Mouse (Mus musculus): ENCODE measurements around the gene Tas1r1. TPM values are rescaled to one million over a fixed set of nuclear protein-coding genes. Genes with fewer than 3 reads are reported as not detected.
A peak's percentile ranks its signal among the peaks of the same experiment; 100 is the strongest.

The Tas1r1 gene
- polyA plus RNA-seq, 1 experiment from 2014 or later, result 0.66 TPM

GRCm38 (mm10) chr4:151992091-151992490 is 46.3 kb downstream of the Tas1r1 start:
- no peaks in the 10 kb centered on the region for H3K27me3 ChIP-seq (ENCODE audit: control insufficient read depth, insufficient read depth, low read length)
- H3K4me1 ChIP-seq (ENCODE audit: control insufficient read depth, insufficient read depth, low read length), result peaks cover 19% of the 10 kb centered on the region
- 93% methylated on average over 9 of the region's 9 CpGs for WGBS
- no peak overlapping the region for H3K4me2 ChIP-seq (ENCODE audit: low read depth)
- no peak overlapping the region for H3K27ac ChIP-seq (ENCODE audit: low read depth, low read length)
- H3K9me3 ChIP-seq (ENCODE audit: control insufficient read depth, low read length), result no peaks in the 10 kb centered on the region
- H3K36me3 ChIP-seq (ENCODE audit: control insufficient read depth, insufficient read depth, low read length), result peaks cover 14% of the 10 kb centered on the region
- no peak for ATAC-seq (ENCODE audit: insufficient read depth, low FRiP score, low TSS enrichment)
- H3K4me3 ChIP-seq (ENCODE audit: low read depth, low read length), result no peak overlapping the region
- H3K9ac ChIP-seq (ENCODE audit: low read length), result no peak overlapping the region
- DNase-seq (ENCODE audit: low spot score), result no peak

- ATAC-seq (ENCODE audit: insufficient read depth, low FRiP score, low TSS enrichment) (peak; percentile 29), DNase-seq (ENCODE audit: low spot score) (no peak)
- Histone ChIP-seq H3K27me3 (ENCODE audit: control insufficient read depth, insufficient read depth, low read length) (no peaks in the 10 kb centered on the region), H3K4me3 (ENCODE audit: low read depth, low read length) (peak overlapping the region; percentile 86), H3K4me1 (ENCODE audit: control insufficient read depth, insufficient read depth, low read length) (peaks cover 13% of the 10 kb centered on the region), H3K9ac (ENCODE audit: low read length) (no peak overlapping the region), H3K27ac (ENCODE audit: low read depth, low read length) (no peak overlapping the region), H3K4me2 (ENCODE audit: low read depth) (peak overlapping the region; percentile 84), H3K36me3 (ENCODE audit: control insufficient read depth, insufficient read depth, low read length) (peaks cover 14% of the 10 kb centered on the region), H3K9me3 (ENCODE audit: control insufficient read depth, low read length) (no peaks in the 10 kb centered on the region)
- 25% methylated on average over 6 of the region's 6 CpGs for WGBS
These were observed 49.3 kb downstream of the Tas1r1 start for GRCm38 (mm10) chr4:151989110-151989488.

GRCm38 (mm10) chr4:151988342-151989109 is 49.8 kb downstream of the Tas1r1 start, which contains the start of gene Thap3:
TSS of gene Thap3 (minus strand) at chr4:151988997.
- peaks cover 14% of the 10 kb centered on the region for H3K36me3 ChIP-seq (ENCODE audit: control insufficient read depth, insufficient read depth, low read length)

GRCm38 (mm10) chr4:151988014-151988341 is 50.4 kb downstream of the Tas1r1 start:
- Histone ChIP-seq H3K4me2 (ENCODE audit: low read depth) (peak overlapping the region; percentile 84), H3K27ac (ENCODE audit: low read depth, low read length) (no peak overlapping the region), H3K4me3 (ENCODE audit: low read depth, low read length) (peak overlapping the region; percentile 86), H3K4me1 (ENCODE audit: control insufficient read depth, insufficient read depth, low read length) (peaks cover 7% of the 10 kb centered on the region), H3K36me3 (ENCODE audit: control insufficient read depth, insufficient read depth, low read length) (peaks cover 14% of the 10 kb centered on the region), H3K27me3 (ENCODE audit: control insufficient read depth, insufficient read depth, low read length) (no peaks in the 10 kb centered on the region), H3K9me3 (ENCODE audit: control insufficient read depth, low read length) (no peaks in the 10 kb centered on the region), H3K9ac (ENCODE audit: low read length) (peak overlapping the region; percentile 87)
- ATAC-seq (ENCODE audit: insufficient read depth, low FRiP score, low TSS enrichment) (no peak), DNase-seq (ENCODE audit: low spot score) (no peak)
- WGBS, result 31% methylated on average over 10 of the region's 10 CpGs

More at GRCm38 (mm10) chr4:151988342-151989109, 49.8 kb downstream of the Tas1r1 start, which contains the start of gene Thap3:
- Histone ChIP-seq H3K4me3 (ENCODE audit: low read depth, low read length) (peak within 1 kb of the TSS; percentile 86), H3K4me2 (ENCODE audit: low read depth) (peak within 1 kb of the TSS; percentile 84), H3K9ac (ENCODE audit: low read length) (peak within 1 kb of the TSS; percentile 87), H3K4me1 (ENCODE audit: control insufficient read depth, insufficient read depth, low read length) (peaks cover 8% of the 10 kb centered on the region), H3K9me3 (ENCODE audit: control insufficient read depth, low read length) (no peaks in the 10 kb centered on the region), H3K27ac (ENCODE audit: low read depth, low read length) (peak within 1 kb of the TSS; percentile 70; the same call in 1 of the 2 replicates), H3K27me3 (ENCODE audit: control insufficient read depth, insufficient read depth, low read length) (no peaks in the 10 kb centered on the region)
- DNase-seq (ENCODE audit: low spot score) (peak; percentile 82), ATAC-seq (ENCODE audit: insufficient read depth, low FRiP score, low TSS enrichment) (peak; percentile 77)
- WGBS, result under 1% methylated on average over 54 of the region's 54 CpGs

- Histone ChIP-seq H3K4me3 (ENCODE audit: low read depth, low read length) (no peak overlapping the region), H3K4me1 (ENCODE audit: control insufficient read depth, insufficient read depth, low read length) (peaks cover 7% of the 10 kb centered on the region), H3K9ac (ENCODE audit: low read length) (no peak overlapping the region), H3K27ac (ENCODE audit: low read depth, low read length) (no peak overlapping the region), H3K27me3 (ENCODE audit: control insufficient read depth, insufficient read depth, low read length) (no peaks in the 10 kb centered on the region), H3K4me2 (ENCODE audit: low read depth) (no peak overlapping the region), H3K36me3 (ENCODE audit: control insufficient read depth, insufficient read depth, low read length) (peaks cover 10% of the 10 kb centered on the region), H3K9me3 (ENCODE audit: control insufficient read depth, low read length) (no peaks in the 10 kb centered on the region)
- no peak for ATAC-seq (ENCODE audit: insufficient read depth, low FRiP score, low TSS enrichment)
- 62% methylated on average over 8 of the region's 8 CpGs for WGBS
- no peak for DNase-seq (ENCODE audit: low spot score)
These were observed 51.7 kb downstream of the Tas1r1 start for GRCm38 (mm10) chr4:151986650-151987049.

- Histone ChIP-seq H3K4me3 (ENCODE audit: low read depth, low read length) (no peak overlapping the region), H3K27me3 (ENCODE audit: control insufficient read depth, insufficient read depth, low read length) (no peaks in the 10 kb centered on the region), H3K27ac (ENCODE audit: low read depth, low read length) (no peak overlapping the region), H3K9ac (ENCODE audit: low read length) (peak overlapping the region; percentile 32; the same call in 1 of the 2 replicates), H3K36me3 (ENCODE audit: control insufficient read depth, insufficient read depth, low read length) (peaks cover 5% of the 10 kb centered on the region), H3K4me1 (ENCODE audit: control insufficient read depth, insufficient read depth, low read length) (peaks cover 7% of the 10 kb centered on the region), H3K9me3 (ENCODE audit: control insufficient read depth, low read length) (no peaks in the 10 kb centered on the region), H3K4me2 (ENCODE audit: low read depth) (no peak overlapping the region)
- ATAC-seq (ENCODE audit: insufficient read depth, low FRiP score, low TSS enrichment) (no peak), DNase-seq (ENCODE audit: low spot score) (no peak)
- WGBS, result 31% methylated on average over 10 of the region's 10 CpGs
These were observed 52.5 kb downstream of the Tas1r1 start for GRCm38 (mm10) chr4:151985886-151986285.

GRCm38 (mm10) chr4:151983560-151983959 is 54.8 kb downstream of the Tas1r1 start:
- H3K27me3 ChIP-seq (ENCODE audit: control insufficient read depth, insufficient read depth, low read length), result no peaks in the 10 kb centered on the region
- H3K4me1 ChIP-seq (ENCODE audit: control insufficient read depth, insufficient read depth, low read length), result peaks cover 5% of the 10 kb centered on the region
- DNase-seq (ENCODE audit: low spot score), result peak; percentile 20
- H3K4me3 ChIP-seq (ENCODE audit: low read depth, low read length), result no peak overlapping the region
- WGBS, result 36% methylated on average over 8 of the region's 9 CpGs
- no peaks in the 10 kb centered on the region for H3K9me3 ChIP-seq (ENCODE audit: control insufficient read depth, low read length)
- H3K36me3 ChIP-seq (ENCODE audit: control insufficient read depth, insufficient read depth, low read length), result peaks cover 4% of the 10 kb centered on the region
- no peak overlapping the region for H3K9ac ChIP-seq (ENCODE audit: low read length)
- no peak overlapping the region for H3K27ac ChIP-seq (ENCODE audit: low read depth, low read length)
- no peak overlapping the region for H3K4me2 ChIP-seq (ENCODE audit: low read depth)
- ATAC-seq (ENCODE audit: insufficient read depth, low FRiP score, low TSS enrichment), result no peak; the same call in 1 of the 2 replicates

GRCm38 (mm10) chr4:151983043-151983442 is 55.3 kb downstream of the Tas1r1 start:
- 66% methylated on average over 17 of the region's 17 CpGs for WGBS
- Histone ChIP-seq H3K9me3 (ENCODE audit: control insufficient read depth, low read length) (no peaks in the 10 kb centered on the region), H3K4me3 (ENCODE audit: low read depth, low read length) (no peak overlapping the region), H3K27ac (ENCODE audit: low read depth, low read length) (no peak overlapping the region), H3K36me3 (ENCODE audit: control insufficient read depth, insufficient read depth, low read length) (peaks cover 4% of the 10 kb centered on the region), H3K4me1 (ENCODE audit: control insufficient read depth, insufficient read depth, low read length) (peaks cover 4% of the 10 kb centered on the region), H3K9ac (ENCODE audit: low read length) (no peak overlapping the region), H3K4me2 (ENCODE audit: low read depth) (no peak overlapping the region), H3K27me3 (ENCODE audit: control insufficient read depth, insufficient read depth, low read length) (no peaks in the 10 kb centered on the region)
- DNase-seq (ENCODE audit: low spot score) (no peak), ATAC-seq (ENCODE audit: insufficient read depth, low FRiP score, low TSS enrichment) (no peak)

- Histone ChIP-seq H3K4me3 (ENCODE audit: low read depth, low read length) (no peak overlapping the region), H3K36me3 (ENCODE audit: control insufficient read depth, insufficient read depth, low read length) (peaks cover 4% of the 10 kb centered on the region), H3K9me3 (ENCODE audit: control insufficient read depth, low read length) (no peaks in the 10 kb centered on the region), H3K27ac (ENCODE audit: low read depth, low read length) (no peak overlapping the region), H3K4me1 (ENCODE audit: control insufficient read depth, insufficient read depth, low read length) (no peaks in the 10 kb centered on the region; the same call in 1 of the 2 replicates), H3K9ac (ENCODE audit: low read length) (no peak overlapping the region), H3K4me2 (ENCODE audit: low read depth) (no peak overlapping the region), H3K27me3 (ENCODE audit: control insufficient read depth, insufficient read depth, low read length) (no peaks in the 10 kb centered on the region)
- DNase-seq (ENCODE audit: low spot score), result peak; percentile 83
- 19% methylated on average over 5 of the region's 5 CpGs for WGBS
- ATAC-seq (ENCODE audit: insufficient read depth, low FRiP score, low TSS enrichment), result peak; percentile 64
These were observed 57.0 kb downstream of the Tas1r1 start for GRCm38 (mm10) chr4:151981363-151981762.
